Comparison of ENCODE assay signal across 26 mouse cellular contexts in the genomic region with DNA sequence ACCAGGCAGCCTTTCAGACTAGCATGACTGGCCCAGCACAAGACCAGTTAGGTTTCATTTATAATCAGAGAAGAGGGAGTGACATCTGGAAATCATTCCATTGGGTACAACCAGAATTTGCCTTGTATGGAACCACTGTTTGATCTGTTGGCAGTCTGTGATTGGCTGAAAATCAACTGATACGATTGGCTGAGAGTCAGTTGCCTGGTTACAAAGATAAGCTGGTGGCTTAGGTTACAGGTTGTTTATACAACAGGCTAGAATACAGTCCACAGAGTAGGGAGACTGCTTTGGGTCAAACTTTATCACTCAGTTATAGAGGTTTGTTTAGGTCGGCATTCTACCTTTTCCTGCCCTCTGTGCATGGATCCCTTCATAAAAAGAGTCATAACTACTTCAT. TPM values are rescaled to one million over a fixed set of nuclear protein-coding genes. Genes with fewer than 3 reads are reported as not detected.
DNase-seq lines count a peak whose midpoint lies in the region; ATAC-seq lines count a peak whose summit lies in the region.
"Had no signal": no experiment of that assay in that cellular context is flagged by ENCODE, and none has a peak within 500 bp of the region (broad histone marks: within the 10 kb centered on the region; RNA-seq: fewer than 3 reads in every experiment).

No protein-coding gene starts in this region.

- H3K4me1 ChIP-seq in liver, embryonic 15.5 days (replicated peaks) = peaks cover 4% of the 10 kb centered on the region; the same call in 1 of the 2 replicates
- H3K4me1 ChIP-seq: forebrain, embryonic 10.5 days; neural tube, embryonic 12.5 days had no signal

- no peak overlapping the region for H3K4me3 ChIP-seq in liver, embryonic 15.5 days (replicated peaks)
- H3K4me3 ChIP-seq: forebrain, embryonic 10.5 days; heart, adult 2 months; layer of hippocampus, adult 2 months; neural tube, embryonic 12.5 days had no signal

- H3K9ac ChIP-seq in liver, embryonic 15.5 days = no peak overlapping the region
- H3K9ac ChIP-seq: neural tube, embryonic 12.5 days had no signal

- peak; percentile 17 for DNase-seq in lung, postnatal 36 days
- DNase-seq in lung, postnatal 14 days = no peak
- peak; percentile 34 for DNase-seq in yolk sac, embryonic 10.5 days (ENCODE audit: low spot score)
- no peak for DNase-seq in ovary, postnatal 36 days (ENCODE audit: low spot score)
- no peak for DNase-seq in right cerebral cortex, postnatal 25 days
- DNase-seq in adrenal gland, adult 2 months = no peak
- DNase-seq: adrenal gland, postnatal 25 days; cerebellum, adult 11-12 months; cerebellum, postnatal 25 days; gastrocnemius, postnatal 10 days; heart, adult 2 months; kidney, adult 18-20 months; layer of hippocampus, postnatal 36 days; lung, adult 2 months; lung, postnatal 4 days; right cerebral cortex, adult 18-20 months; thymus, postnatal 25 days had no signal

- 0 out of 2 replicates have a peak, but pooled peaks have one; percentile 33 for ATAC-seq in erythroid progenitor cell, adult 5-6 weeks (replicated peaks; ENCODE audit: low FRiP score, poor library complexity, severe bottlenecking)
- ATAC-seq in liver, embryonic 15.5 days (ENCODE audit: insufficient read depth) = peak; percentile 67
- ATAC-seq: activated CD4-positive, CD25-positive, alpha-beta regulatory T cell, adult 4 months had no signal

- peaks cover 21% of the 10 kb centered on the region; the same call in 1 of the 2 replicates for H3K27me3 ChIP-seq in liver, embryonic 15.5 days
- H3K27me3 ChIP-seq: neural tube, embryonic 12.5 days; Patski had no signal

- WGBS in liver, embryonic 15.5 days (ENCODE audit: insufficient replicate concordance) = 40% methylated on average over 2 of the region's 2 CpGs

- no peak overlapping the region for H3K4me2 ChIP-seq in liver, embryonic 15.5 days
- H3K4me2 ChIP-seq: midbrain, embryonic 11.5 days; neural tube, embryonic 12.5 days had no signal

- H3K9me3 ChIP-seq in liver, embryonic 15.5 days (replicated peaks) = no peaks in the 10 kb centered on the region
- H3K9me3 ChIP-seq: forebrain, embryonic 10.5 days; neural tube, embryonic 12.5 days had no signal

- no peak overlapping the region for H3K27ac ChIP-seq in liver, embryonic 15.5 days (replicated peaks)
- H3K27ac ChIP-seq: forebrain, embryonic 10.5 days; heart, adult 2 months; kidney, postnatal 0 days; layer of hippocampus, adult 2 months; neural tube, embryonic 12.5 days had no signal

- no peaks in the 10 kb centered on the region for H3K36me3 ChIP-seq in liver, embryonic 15.5 days (replicated peaks)
- H3K36me3 ChIP-seq: forebrain, embryonic 10.5 days; neural tube, embryonic 12.5 days had no signal

RNA-seq across cellular contexts. Expression of gene Tent5c, which starts 17.6 kb away (rescaled TPM):
- total RNA-seq in erythroid progenitor cell, adult 5-6 weeks (2015; ENCODE audit: low replicate concordance) = 149 and 155 TPM in 2 replicates
- 207 and 233 TPM in 2 replicates for total RNA-seq in erythroid progenitor cell, adult 5-6 weeks (2017; ENCODE audit: low replicate concordance)
- 94.2 and 107 TPM in 2 replicates for polyA plus RNA-seq in liver, embryonic 15.5 days (2015; fragmentation: Nextera tagmentation; extraction: Ambion mirVana)
- total RNA-seq in adrenal gland, adult 2 months (2021) = 1 to 10 TPM; 6.0 to 6.8 TPM
- polyA plus RNA-seq in adrenal gland, adult 2 months (2012; rRNA removed) = 0.55 and 0.73 TPM in 2 replicates

Comparison
In these comparisons a context has a peak if more than half of its experiments do, and no peak if none do; other contexts are left out.
1. DNase-seq: peak in lung, postnatal 36 days (single experiment) and yolk sac, embryonic 10.5 days (single experiment); none in lung, postnatal 14 days (single experiment), ovary, postnatal 36 days (single experiment), right cerebral cortex, postnatal 25 days (single experiment) and adrenal gland, adult 2 months (single experiment).
2. RNA of gene Tent5c, which starts 17.6 kb away (total RNA-seq): 149 to 233 TPM in erythroid progenitor cell, adult 5-6 weeks; 6.0 to 6.8 TPM in adrenal gland, adult 2 months; every median in the first group is over 10 times any median in the second.